Mouse (Mus musculus): Measurements from ENCODE around the gene Mapk1ip1l.

GRCm38 (mm10) chr14:47286215-47286614, 11.9 kb upstream of the Mapk1ip1l start:
- TF ChIP-seq POLR2A (IDR thresholded peaks at IDR 0.05; ENCODE audit: insufficient read length, low read depth) (no peak), E2F4 (IDR thresholded peaks at IDR 0.05; ENCODE audit: insufficient read depth) (no peak), POLR2AphosphoS2 (IDR thresholded peaks at IDR 0.05; ENCODE audit: insufficient read length, low read depth) (no peak)
